Mouse (Mus musculus) megakaryocyte, embryonic 14.5 days (primary cell): ENCODE results near the gene Pigv.

Experiments used
- FLI1 ChIP-seq: IDR thresholded peaks from 2 replicates; pipeline ENCODE4 v1.6.1; 2012; ENCODE audit warnings: low read length, inconsistent platforms, mixed read lengths
- GATA1 ChIP-seq: IDR thresholded peaks from 3 replicates; pipeline ENCODE4 v1.6.1; 2012; ENCODE audit warnings: mixed read lengths, low read length, inconsistent platforms, borderline replicate concordance

DNA sequence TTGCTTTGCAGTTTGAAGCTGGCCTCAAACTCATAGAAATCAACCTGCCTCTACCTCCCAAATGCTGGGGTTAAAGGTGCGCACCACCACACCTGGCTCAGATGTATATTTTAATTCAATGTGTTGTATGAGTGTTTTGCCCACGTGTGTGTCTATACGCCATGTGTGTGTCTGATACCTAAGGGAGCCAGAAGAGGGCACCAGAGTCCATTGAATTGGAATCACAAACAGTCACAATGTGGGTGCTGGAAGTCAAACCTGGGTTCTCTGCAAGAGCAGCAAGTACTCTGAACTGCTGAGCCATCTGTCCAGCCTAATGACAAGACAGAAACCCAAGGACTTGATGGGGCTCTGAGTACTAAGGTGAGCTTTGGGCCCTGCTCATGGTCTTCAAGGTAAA lies 27.3 kb downstream of the Pigv start:
- TF ChIP-seq GATA1, result no peak
- no peak for TF ChIP-seq FLI1
